8 mouse cellular contexts compared by ENCODE assay signal in genomic region chr2:118548421-118549221, GRCm38 (mm10). TPM values are rescaled to one million over a fixed set of nuclear protein-coding genes. Genes with fewer than 3 reads are reported as not detected.
DNase-seq lines count a peak whose midpoint lies in the region; ATAC-seq lines count a peak whose summit lies in the region.

No protein-coding gene starts in this region.

- DNase-seq in cerebellum, adult 18-20 months, result peak; percentile 41 to 58
- peak; percentile 22 for DNase-seq in brain, adult 2 months (ENCODE audit: low read depth, low spot score)
- no peak for DNase-seq in heart, embryonic 10.5 days (ENCODE audit: low spot score)
- DNase-seq in kidney, postnatal 14 days, result peak; percentile 49
- DNase-seq in naive thymus-derived CD4-positive, alpha-beta T cell, adult 2 months (ENCODE audit: low read depth), result peak; percentile 31
- DNase-seq in right cerebral cortex, adult 2 months (ENCODE audit: low spot score in 2 of 2), result no peak
- no peak for DNase-seq in layer of hippocampus, adult 9-11 months

- H3K36me3 ChIP-seq in heart, embryonic 10.5 days, result no peaks in the 10 kb centered on the region

- no peaks in the 10 kb centered on the region for H3K9me3 ChIP-seq in heart, embryonic 10.5 days

- ATAC-seq in cerebellum, adult (ENCODE audit: insufficient number of reproducible peaks, low FRiP score, low TSS enrichment), result no peak

- no peaks in the 10 kb centered on the region for H3K27me3 ChIP-seq in heart, embryonic 10.5 days (ENCODE audit: insufficient read depth, poor library complexity, severe bottlenecking)

- H3K4me1 ChIP-seq in heart, embryonic 10.5 days, result peaks cover 58% of the 10 kb centered on the region

- WGBS in heart, embryonic 10.5 days, result under 1% methylated on average over 18 of the region's 18 CpGs

- H3K27ac ChIP-seq in heart, embryonic 10.5 days, result peak overlapping the region; percentile 90

- H3K4me3 ChIP-seq in heart, embryonic 10.5 days, result peak overlapping the region; percentile 98

RNA-seq across cellular contexts. Expression of gene Bmf, which starts 0.9 kb away (rescaled TPM):
- polyA plus RNA-seq in heart, embryonic 10.5 days (2016; fragmentation: Nextera tagmentation; extraction: Ambion mirVana), result 2.5 and 3.7 TPM in 2 replicates

RNA-seq across cellular contexts. Expression of gene Bub1b, which starts 49.4 kb away (rescaled TPM):
- polyA plus RNA-seq in heart, embryonic 10.5 days (2016; fragmentation: Nextera tagmentation; extraction: Ambion mirVana), result 101 and 104 TPM in 2 replicates

Comparison
In these comparisons a context has a peak if more than half of its experiments do, and no peak if none do; other contexts are left out.
1. DNase-seq: peak in cerebellum, adult 18-20 months (2 of 2), brain, adult 2 months (single experiment), kidney, postnatal 14 days (single experiment) and naive thymus-derived CD4-positive, alpha-beta T cell, adult 2 months (single experiment); none in heart, embryonic 10.5 days (single experiment), right cerebral cortex, adult 2 months (0 of 2) and layer of hippocampus, adult 9-11 months (single experiment).